Mouse (Mus musculus) brain, embryonic 14.5 days (tissue): ENCODE data around the gene Fmnl1.

ENCODE experiments used
- CTCF ChIP-seq: fragments of 200-500 bp; IDR thresholded peaks from 2 replicates; pipeline ENCODE4 v1.5.1; 2012; ENCODE audit warnings: inconsistent platforms, mild to moderate bottlenecking, moderate library complexity, borderline replicate concordance; ENCODE audit not compliant: insufficient read depth, insufficient read length; ENCODE audit errors: extremely low read depth
- POLR2A ChIP-seq: fragments of 200-500 bp; IDR thresholded peaks from 2 replicates; pipeline ENCODE4 v1.6.1; 2012; ENCODE audit warnings: mild to moderate bottlenecking, inconsistent platforms, borderline replicate concordance; ENCODE audit not compliant: poor library complexity, insufficient read depth, insufficient read length, severe bottlenecking; ENCODE audit errors: extremely low read depth

DNA sequence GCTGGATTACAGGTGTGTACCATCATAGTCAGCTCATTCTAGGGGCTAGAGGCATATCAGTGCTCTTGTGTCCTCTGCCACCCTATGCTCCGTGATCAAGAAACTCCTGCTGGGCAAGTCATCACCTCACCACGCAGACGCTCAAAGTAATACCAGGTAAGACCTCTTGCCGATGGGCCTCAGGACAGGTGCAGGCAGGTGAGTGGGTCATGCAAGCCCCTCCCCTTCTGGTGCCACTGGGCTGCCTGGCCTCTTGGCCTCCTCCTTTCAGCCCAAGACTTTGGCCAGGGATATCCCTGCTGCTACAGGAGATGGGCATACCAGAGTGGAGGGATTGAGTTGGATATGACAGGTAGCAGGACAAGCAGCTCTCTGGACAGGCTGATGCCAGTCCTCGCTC is 48.4 kb downstream of the Fmnl1 start:
- no peak for TF ChIP-seq CTCF
- no peak for TF ChIP-seq POLR2A
